Comparison of ENCODE assay signal across 16 mouse cellular contexts in genomic region chr8:80821367-80822225, GRCm38 (mm10). TPM values are rescaled to one million over a fixed set of nuclear protein-coding genes. Genes with fewer than 3 reads are reported as not detected.
DNase-seq lines count a peak whose midpoint lies in the region; ATAC-seq and TF ChIP-seq lines count a peak whose summit lies in the region.
"Had no signal": no experiment of that assay in that cellular context is flagged by ENCODE, and none has a peak within 500 bp of the region (broad histone marks: within the 10 kb centered on the region; RNA-seq: fewer than 3 reads in every experiment).

No protein-coding gene starts in this region.

- H3K4me1 ChIP-seq in heart, postnatal 0 days (ENCODE audit: control insufficient read depth, insufficient read depth): peaks cover 37% of the 10 kb centered on the region
- H3K4me1 ChIP-seq in testis, adult 2 months (ENCODE audit: control insufficient read depth, insufficient read depth, low read length): no peaks in the 10 kb centered on the region
- H3K4me1 ChIP-seq in embryonic facial prominence, embryonic 10.5 days: peaks cover 18% of the 10 kb centered on the region

- no peaks in the 10 kb centered on the region for H3K36me3 ChIP-seq in heart, postnatal 0 days (replicated peaks; ENCODE audit: control insufficient read depth, insufficient read depth, low read length)
- no peaks in the 10 kb centered on the region for H3K36me3 ChIP-seq in testis, adult 2 months (ENCODE audit: control insufficient read depth, insufficient read depth, low read length)
- H3K36me3 ChIP-seq in embryonic facial prominence, embryonic 10.5 days (replicated peaks): no peaks in the 10 kb centered on the region
- H3K36me3 ChIP-seq: embryonic facial prominence, embryonic 13.5 days; forebrain, embryonic 10.5 days; limb, embryonic 15.5 days; midbrain, embryonic 13.5 days had no signal

- H3K9me3 ChIP-seq in heart, postnatal 0 days (replicated peaks; ENCODE audit: control insufficient read depth, low read length): no peaks in the 10 kb centered on the region
- H3K9me3 ChIP-seq in embryonic facial prominence, embryonic 10.5 days: no peaks in the 10 kb centered on the region
- H3K9me3 ChIP-seq: embryonic facial prominence, embryonic 13.5 days; forebrain, embryonic 10.5 days; limb, embryonic 15.5 days; midbrain, embryonic 13.5 days had no signal

- peak; percentile 63 for DNase-seq in heart, postnatal 0 days (ENCODE audit: low spot score)
- DNase-seq in heart, postnatal 36 days: no peak
- no peak for DNase-seq in testis, postnatal 10 days (ENCODE audit: low spot score)
- peak; percentile 54 for DNase-seq in kidney, postnatal 14 days
- DNase-seq in layer of hippocampus, postnatal 10 days (ENCODE audit: low spot score in 2 of 2): no peak
- no peak for DNase-seq in embryonic facial prominence, embryonic 10.5 days (ENCODE audit: low spot score)
- DNase-seq: cerebellum, adult 11 months; cerebellum, postnatal 36 days; layer of hippocampus, postnatal 36 days; lung, postnatal 36 days; thymus, postnatal 36 days had no signal

- H3K4me3 ChIP-seq in heart, postnatal 0 days (ENCODE audit: low read depth, low read length): no peak overlapping the region
- peak overlapping the region; percentile 16 for H3K4me3 ChIP-seq in testis, adult 2 months (ENCODE audit: control insufficient read depth, low read depth, low read length)
- H3K4me3 ChIP-seq in embryonic facial prominence, embryonic 10.5 days: no peak overlapping the region
- H3K4me3 ChIP-seq: embryonic facial prominence, embryonic 13.5 days; forebrain, embryonic 10.5 days; limb, embryonic 15.5 days; midbrain, embryonic 13.5 days had no signal

- TF ChIP-seq POLR2A in testis, adult 2 months (IDR thresholded peaks at IDR 0.05; ENCODE audit: control insufficient read depth, low read depth, low read length): no peak

- no peak for TF ChIP-seq CTCF in heart, postnatal 0 days (IDR thresholded peaks at IDR 0.05; ENCODE audit: low read depth)
- TF ChIP-seq CTCF in testis, adult 2 months (IDR thresholded peaks at IDR 0.05; ENCODE audit: control insufficient read depth, insufficient read depth, insufficient replicate concordance, low read depth, low read length): no peak

- H3K9ac ChIP-seq in heart, postnatal 0 days (replicated peaks; ENCODE audit: low read depth, low read length): 0 out of 2 replicates have a peak overlapping the region, but pooled peaks have one; percentile 4
- H3K9ac ChIP-seq: embryonic facial prominence, embryonic 13.5 days; limb, embryonic 15.5 days; midbrain, embryonic 13.5 days had no signal

- 33% methylated on average over 12 of the region's 12 CpGs for WGBS in heart, postnatal 0 days
- WGBS in embryonic facial prominence, embryonic 10.5 days: 71% methylated on average over 12 of the region's 12 CpGs

- peak overlapping the region; percentile 10; the same call in 1 of the 2 replicates for H3K4me2 ChIP-seq in heart, postnatal 0 days (ENCODE audit: low read depth, low read length)
- H3K4me2 ChIP-seq: embryonic facial prominence, embryonic 13.5 days; limb, embryonic 15.5 days; midbrain, embryonic 13.5 days had no signal

- peak; percentile 45; the same call in 1 of the 2 replicates for ATAC-seq in heart, postnatal 0 days (ENCODE audit: insufficient read depth, low read depth)
- ATAC-seq: midbrain, embryonic 13.5 days had no signal

- peak overlapping the region; percentile 77 for H3K27ac ChIP-seq in heart, postnatal 0 days (ENCODE audit: low read depth)
- no peak overlapping the region for H3K27ac ChIP-seq in testis, adult 2 months (ENCODE audit: control insufficient read depth, insufficient read depth, low read depth, low read length)
- H3K27ac ChIP-seq in embryonic facial prominence, embryonic 10.5 days (replicated peaks): no peak overlapping the region
- H3K27ac ChIP-seq: embryonic facial prominence, embryonic 13.5 days; forebrain, embryonic 10.5 days; limb, embryonic 15.5 days; midbrain, embryonic 13.5 days had no signal

- intact Hi-C loops in heart, postnatal 36 days (cut with DNase I): no loop called here

- no peak for TF ChIP-seq EP300 in heart, postnatal 0 days (IDR thresholded peaks at IDR 0.05; ENCODE audit: low read depth)

- H3K27me3 ChIP-seq in heart, postnatal 0 days (ENCODE audit: control insufficient read depth, insufficient read depth, low read length): no peaks in the 10 kb centered on the region
- H3K27me3 ChIP-seq in testis, adult 2 months (ENCODE audit: control insufficient read depth, insufficient read depth, low read length): no peaks in the 10 kb centered on the region
- no peaks in the 10 kb centered on the region for H3K27me3 ChIP-seq in embryonic facial prominence, embryonic 10.5 days (replicated peaks; ENCODE audit: low read depth, poor library complexity, severe bottlenecking)
- H3K27me3 ChIP-seq: embryonic facial prominence, embryonic 13.5 days; limb, embryonic 15.5 days; midbrain, embryonic 13.5 days had no signal

RNA-seq across cellular contexts. Expression of gene Gab1, which starts 58.7 kb away (rescaled TPM):
- total RNA-seq in heart, postnatal 0 days (2014; rRNA removed; ENCODE audit: low replicate concordance): 54.0 and 54.9 TPM in 2 replicates
- polyA plus RNA-seq in heart, postnatal 0 days (2015; fragmentation: Nextera tagmentation; extraction: Ambion mirVana): 18.8 and 19.1 TPM in 2 replicates
- total RNA-seq in heart, postnatal 36 days (2021): 10 to 100 TPM; 36.7 to 43.6 TPM
- 9.8 and 11.3 TPM in 2 replicates for polyA plus RNA-seq in testis, adult 2 months (2012; rRNA removed)
- 10 to 100 TPM; 17.4 to 18.6 TPM for total RNA-seq in layer of hippocampus, postnatal 10 days (2021)
- polyA plus RNA-seq in embryonic facial prominence, embryonic 10.5 days (2016; fragmentation: Nextera tagmentation; extraction: Ambion mirVana): 14.5 and 15.0 TPM in 2 replicates

Comparison
In these comparisons a context has a peak if more than half of its experiments do, and no peak if none do; other contexts are left out.
1. DNase-seq: peak in heart, postnatal 0 days (single experiment) and kidney, postnatal 14 days (single experiment); none in heart, postnatal 36 days (0 of 2), testis, postnatal 10 days (single experiment), layer of hippocampus, postnatal 10 days (0 of 2) and embryonic facial prominence, embryonic 10.5 days (single experiment).